Mouse (Mus musculus) lung, postnatal 0 days (tissue): ENCODE measurements around the gene Lipa. TPM values are rescaled to one million over a fixed set of nuclear protein-coding genes. Genes with fewer than 3 reads are reported as not detected.
A peak's percentile ranks its signal among the peaks of the same experiment; 100 is the strongest.

Experiments used
- ATAC-seq: fragments of 200-750 bp; cut with Nextera tagmentation; 2 replicates; pipeline ENCODE4 v1.8.0; 2017; ENCODE audit warnings: moderate library complexity
- DNase-seq: peaks from one replicate; pipeline ENCODE4 v3.0.0-alpha.2; 2016; ENCODE audit warnings: low spot score
- H3K27ac ChIP-seq: fragments of 300-500 bp; sonication (generic); 2 replicates; pipeline ENCODE4 v1.5.1; 2014; ENCODE audit warnings: antibody characterized with exemption, mild to moderate bottlenecking, low read length, mixed read lengths
- H3K27me3 ChIP-seq: fragments of 300-500 bp; sonication (generic); replicated peaks from 2 replicates; pipeline ENCODE4 v1.6.1; 2014; ENCODE audit warnings: low read length, mixed read lengths; ENCODE audit not compliant: insufficient read depth
- H3K36me3 ChIP-seq: fragments of 300-500 bp; sonication (generic); 2 replicates; pipeline ENCODE4 v1.6.1; 2014; ENCODE audit warnings: low read length, mixed read lengths; ENCODE audit not compliant: insufficient read depth
- H3K4me1 ChIP-seq: fragments of 300-500 bp; sonication (generic); 2 replicates; pipeline ENCODE4 v1.6.1; 2014; ENCODE audit warnings: antibody characterized with exemption, low read depth, low read length, mixed read lengths; ENCODE audit not compliant: insufficient read depth
- H3K4me2 ChIP-seq: fragments of 300-500 bp; sonication (generic); replicated peaks from 2 replicates; pipeline ENCODE4 v1.6.1; 2014; ENCODE audit warnings: low read depth, mild to moderate bottlenecking, low read length, moderate library complexity, mixed read lengths
- H3K4me3 ChIP-seq: fragments of 300-500 bp; sonication (generic); 2 replicates; pipeline ENCODE4 v1.5.1; 2014; ENCODE audit warnings: low read depth, low read length
- H3K9ac ChIP-seq: fragments of 300-500 bp; sonication (generic); replicated peaks from 2 replicates; pipeline ENCODE4 v1.6.1; 2014; ENCODE audit warnings: low read depth, mild to moderate bottlenecking
- H3K9me3 ChIP-seq: fragments of 300-500 bp; sonication (generic); 2 replicates; pipeline ENCODE4 v1.6.1; 2016; ENCODE audit warnings: low read length, mixed read lengths
- CTCF ChIP-seq: IDR thresholded peaks from 2 replicates; pipeline ENCODE4 v1.5.1; 2016; ENCODE audit warnings: antibody characterized with exemption, mild to moderate bottlenecking
- EP300 ChIP-seq: IDR thresholded peaks from 2 replicates; pipeline ENCODE4 v1.6.1; 2016; ENCODE audit warnings: antibody characterized with exemption, mild to moderate bottlenecking, control low read depth
- WGBS: fragments of 180-500 bp; shearing (Covaris S2); extraction: QIAGEN DNeasy Blood & Tissue Kit; methylation state at CpG from one replicate; pipeline ENCODE4 v1.1.7; 2014; 5-methylcytosine and 5-hydroxymethylcytosine counted together
- polyA plus RNA-seq: library from polyadenylated mRNA; unstranded; fragments of >200 nt; fragmentation: Nextera tagmentation; extraction: Ambion mirVana; gene quantifications from 2 replicates; pipeline ENCODE4 v1.2.1, GENCODE M21; 2015

Lipa gene
- polyA plus RNA-seq, 1 experiment from 2014 or later: 46.4 TPM

DNA sequence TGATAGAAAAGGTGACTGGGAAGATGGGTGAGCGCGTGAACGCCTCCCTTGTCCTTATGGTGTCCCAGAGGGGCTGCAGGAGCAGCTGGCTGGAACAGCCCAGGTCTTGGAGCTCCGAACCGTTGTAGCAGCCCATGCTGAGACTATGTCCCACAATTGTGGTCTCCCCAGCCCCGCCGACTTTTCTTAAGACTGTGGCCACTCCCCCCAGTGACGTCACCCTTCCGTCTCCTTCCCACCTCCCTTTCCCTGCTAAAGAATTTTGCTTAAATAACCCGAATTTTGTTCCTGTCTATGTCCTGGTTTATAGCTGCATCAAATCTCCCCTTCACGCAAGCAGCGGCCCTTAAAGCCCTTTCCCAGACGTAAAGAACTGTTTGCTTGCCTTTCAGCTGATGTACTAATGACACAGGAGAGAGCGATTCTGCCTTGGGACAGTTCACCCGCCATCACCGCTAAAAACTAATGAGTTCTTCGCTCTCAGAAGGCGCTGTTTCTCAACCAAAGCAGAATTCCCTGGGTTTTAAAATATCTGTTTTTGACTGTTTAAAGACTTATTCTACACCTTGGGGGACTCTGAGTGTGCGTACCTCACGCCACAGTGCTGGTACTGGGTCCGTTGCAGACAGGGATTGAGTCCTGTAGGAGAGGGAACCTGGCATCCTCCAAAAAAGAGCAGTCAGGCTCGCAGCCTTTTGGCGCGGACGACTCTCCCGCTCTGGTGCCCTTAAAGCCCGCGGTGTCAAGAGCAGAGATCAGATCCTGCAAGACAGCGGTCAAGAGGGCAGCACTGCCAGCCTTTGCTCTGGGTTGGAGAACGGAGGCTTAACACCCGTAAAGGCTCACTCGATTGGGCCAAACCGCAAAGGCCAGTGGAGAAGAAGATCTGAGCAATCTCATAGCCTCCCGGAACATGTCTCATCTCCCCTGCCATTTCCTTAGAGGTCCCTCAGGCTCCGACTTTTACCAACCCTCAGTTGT, 52.0 kb downstream of the Lipa start, which contains the start of gene Ch25h:
TSS of gene Ch25h (minus strand) at position 174 of the 981 bp plus-strand sequence.
- Histone ChIP-seq H3K9ac (0 out of 2 replicates have a peak within 1 kb of the TSS, but pooled peaks have one; percentile 16), H3K4me2 (peak within 1 kb of the TSS; percentile 92), H3K4me1 (peaks cover 6% of the 10 kb centered on the region; the same call in 1 of the 2 replicates), H3K9me3 (no peaks in the 10 kb centered on the region), H3K27ac (no peak within 1 kb of the TSS), H3K27me3 (no peaks in the 10 kb centered on the region; the same call in 1 of the 2 replicates), H3K4me3 (peak within 1 kb of the TSS; percentile 51), H3K36me3 (no peaks in the 10 kb centered on the region)
- WGBS: 3% methylated on average over 35 of the region's 35 CpGs
- TF ChIP-seq EP300 (no peak), CTCF (no peak)
- DNase-seq: peak; percentile 49
- ATAC-seq: peak; percentile 47

DNA sequence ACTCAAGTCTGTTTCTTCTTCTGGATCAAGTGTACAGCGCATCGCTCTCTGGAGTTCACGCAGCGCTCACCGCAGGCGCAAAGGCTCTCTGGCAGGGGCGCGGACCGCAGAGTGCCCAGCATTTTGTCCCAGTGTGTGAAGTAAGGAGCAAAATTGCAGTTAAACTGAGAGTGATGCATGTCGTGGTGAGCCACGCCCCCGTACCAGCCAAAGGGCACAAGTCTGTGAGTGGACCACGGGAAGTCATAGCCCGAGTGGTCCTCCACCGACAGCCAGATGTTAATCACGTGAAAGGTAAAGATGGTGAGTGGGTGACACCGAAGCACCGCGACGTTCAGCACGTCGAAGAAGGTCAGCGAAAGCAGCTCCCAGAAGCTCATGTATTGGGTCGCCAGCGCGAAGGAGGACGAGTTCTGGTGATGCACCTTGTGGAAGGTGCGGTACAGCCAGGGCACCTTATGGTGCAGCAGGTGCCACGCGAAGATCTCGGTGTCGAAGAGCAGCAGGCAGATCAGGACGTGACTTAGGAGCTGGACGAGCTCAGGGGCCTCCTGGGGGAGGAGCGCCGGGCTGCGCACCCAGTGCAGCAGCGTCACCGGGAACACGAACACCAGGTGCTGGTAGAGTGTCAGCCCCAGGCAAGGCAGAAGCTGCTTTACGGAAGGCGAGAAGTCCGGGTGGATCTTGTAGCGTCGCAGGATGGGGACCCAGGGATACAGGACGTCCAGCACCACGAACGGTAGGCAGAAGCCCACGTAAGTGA, 52.9 kb downstream of the Lipa start:
- Histone ChIP-seq H3K9me3 (no peaks in the 10 kb centered on the region), H3K27me3 (no peaks in the 10 kb centered on the region; the same call in 1 of the 2 replicates), H3K27ac (no peak overlapping the region), H3K4me1 (peaks cover 6% of the 10 kb centered on the region; the same call in 1 of the 2 replicates), H3K4me2 (peak overlapping the region; percentile 92), H3K36me3 (no peaks in the 10 kb centered on the region), H3K9ac (0 out of 2 replicates have a peak overlapping the region, but pooled peaks have one; percentile 16), H3K4me3 (peak overlapping the region; percentile 51)
- ATAC-seq: peak; percentile 48
- TF ChIP-seq EP300 (no peak), CTCF (no peak)
- peak; percentile 27 for DNase-seq
- 8% methylated on average over 49 of the region's 49 CpGs for whole genome bisulfite sequencing

DNA sequence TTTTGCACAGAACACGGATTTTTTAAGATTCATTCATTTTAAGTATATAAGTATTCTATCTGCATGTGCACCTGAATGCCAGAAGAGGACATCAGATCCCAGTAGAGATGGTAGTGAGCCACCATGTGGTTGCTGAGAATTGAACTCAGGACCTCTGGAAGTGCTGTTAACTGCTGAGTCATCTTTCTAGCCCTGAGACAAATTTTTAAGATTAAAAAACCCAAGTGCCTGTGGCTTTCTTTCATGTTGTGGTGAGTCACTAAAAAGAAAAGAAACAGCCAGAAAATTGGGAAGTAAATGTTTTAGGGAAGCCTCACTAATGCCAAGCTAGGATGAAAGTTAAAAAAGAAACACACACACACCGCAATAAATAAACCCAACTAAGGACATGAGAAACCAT, 55.6 kb downstream of the Lipa start:
- H3K27ac ChIP-seq: no peak overlapping the region
- H3K36me3 ChIP-seq: no peaks in the 10 kb centered on the region
- 83% methylated on average over 2 of the region's 2 CpGs for WGBS
- H3K4me2 ChIP-seq: no peak overlapping the region
- H3K9me3 ChIP-seq: no peaks in the 10 kb centered on the region
- ATAC-seq (no peak), DNase-seq (no peak)
- peaks cover 6% of the 10 kb centered on the region; the same call in 1 of the 2 replicates for H3K4me1 ChIP-seq
- H3K27me3 ChIP-seq: no peaks in the 10 kb centered on the region; the same call in 1 of the 2 replicates
- TF ChIP-seq CTCF (no peak), EP300 (no peak)
- no peak overlapping the region for H3K9ac ChIP-seq
- H3K4me3 ChIP-seq: no peak overlapping the region

DNA sequence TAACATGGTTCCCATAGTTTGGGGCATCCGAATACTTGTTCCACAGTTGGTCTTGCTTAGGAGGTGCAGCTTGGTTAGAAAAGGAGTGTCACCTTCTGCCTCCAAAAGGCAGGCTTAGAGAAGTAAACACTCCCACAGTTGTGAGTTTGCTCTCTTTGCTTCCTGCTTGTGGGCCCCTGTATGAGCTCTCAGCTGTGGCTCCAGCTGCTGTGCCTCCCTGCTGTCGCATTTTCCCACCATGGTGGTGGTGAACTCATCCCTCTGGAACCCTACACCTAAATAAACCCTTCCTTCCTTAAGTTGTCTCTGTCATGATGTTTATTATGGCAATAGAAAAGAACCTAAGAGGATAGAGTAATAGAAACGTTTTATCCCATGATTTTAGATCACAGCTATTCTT, 58.5 kb downstream of the Lipa start:
- Histone ChIP-seq H3K9me3 (no peaks in the 10 kb centered on the region), H3K9ac (no peak overlapping the region), H3K4me1 (no peaks in the 10 kb centered on the region), H3K36me3 (no peaks in the 10 kb centered on the region), H3K27ac (no peak overlapping the region), H3K4me2 (no peak overlapping the region), H3K4me3 (no peak overlapping the region), H3K27me3 (no peaks in the 10 kb centered on the region)
- no peak for DNase-seq
- no peak for TF ChIP-seq EP300
- ATAC-seq: no peak
- WGBS: 26% methylated on average over 3 of the region's 3 CpGs

DNA sequence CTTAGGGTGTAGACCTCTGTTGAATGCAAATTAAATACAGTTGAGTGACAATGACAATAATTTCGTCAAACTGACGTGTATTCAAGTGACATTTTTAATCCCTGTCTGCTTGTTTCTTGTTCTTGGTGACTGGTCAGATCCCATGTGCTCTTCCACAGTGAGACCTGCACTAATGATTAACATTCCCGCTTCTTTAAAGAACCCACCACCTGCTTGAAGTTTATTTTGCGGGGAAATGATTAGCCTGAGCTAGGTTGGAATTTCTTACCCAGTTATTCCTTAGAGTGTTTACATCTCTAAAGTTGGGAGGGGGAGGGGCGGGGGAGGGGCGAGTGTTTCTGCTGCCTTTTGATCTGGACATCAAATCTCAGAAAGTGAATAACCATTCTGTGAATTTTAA, 59.1 kb downstream of the Lipa start:
- H3K4me1 ChIP-seq: no peaks in the 10 kb centered on the region
- no peak for ATAC-seq
- TF ChIP-seq EP300 (no peak), CTCF (no peak)
- no peak overlapping the region for H3K9ac ChIP-seq
- H3K4me3 ChIP-seq: no peak overlapping the region
- H3K9me3 ChIP-seq: no peaks in the 10 kb centered on the region
- H3K27me3 ChIP-seq: no peaks in the 10 kb centered on the region
- no peak overlapping the region for H3K27ac ChIP-seq
- WGBS: 25% methylated on average over 6 of the region's 6 CpGs
- H3K36me3 ChIP-seq: no peaks in the 10 kb centered on the region
- H3K4me2 ChIP-seq: no peak overlapping the region
- DNase-seq: no peak

DNA sequence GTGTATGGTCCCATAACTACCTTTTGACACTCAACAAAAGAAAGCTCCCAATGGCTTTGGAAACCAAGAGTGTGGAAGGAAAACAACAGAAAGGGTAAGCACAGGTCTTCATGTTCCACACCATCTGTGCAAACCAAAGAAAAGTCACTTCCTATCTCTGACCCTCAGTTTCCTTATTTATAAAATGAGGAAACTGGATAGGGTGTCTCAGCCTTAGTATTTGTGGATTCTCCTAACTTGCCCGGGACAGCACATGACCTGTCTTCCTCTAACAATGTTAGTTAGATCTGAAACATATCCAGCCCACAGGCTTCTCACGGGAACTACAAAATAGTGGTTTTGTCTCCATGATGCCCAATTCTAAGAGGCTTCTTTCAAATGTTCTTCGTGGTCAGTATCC, 62.8 kb downstream of the Lipa start:
- no peak overlapping the region for H3K27ac ChIP-seq
- DNase-seq: peak; percentile 33
- no peak; the same call in 1 of the 2 replicates for ATAC-seq

More for the DNA sequence above, 62.8 kb downstream of the Lipa start:
- Histone ChIP-seq H3K36me3 (no peaks in the 10 kb centered on the region), H3K4me3 (no peak overlapping the region), H3K27me3 (no peaks in the 10 kb centered on the region), H3K4me1 (no peaks in the 10 kb centered on the region), H3K9ac (no peak overlapping the region), H3K4me2 (no peak overlapping the region), H3K9me3 (no peaks in the 10 kb centered on the region)
- TF ChIP-seq EP300 (no peak), CTCF (no peak)
- 71% methylated on average over 3 of the region's 3 CpGs for WGBS
